Mouse (Mus musculus): ENCODE measurements around the gene Furin.
"Not testable (repeated sequence)": the region's sequence is repeated elsewhere in the genome, so short reads cannot be mapped to it uniquely, and the experiment has no call there.

The Furin gene

DNA sequence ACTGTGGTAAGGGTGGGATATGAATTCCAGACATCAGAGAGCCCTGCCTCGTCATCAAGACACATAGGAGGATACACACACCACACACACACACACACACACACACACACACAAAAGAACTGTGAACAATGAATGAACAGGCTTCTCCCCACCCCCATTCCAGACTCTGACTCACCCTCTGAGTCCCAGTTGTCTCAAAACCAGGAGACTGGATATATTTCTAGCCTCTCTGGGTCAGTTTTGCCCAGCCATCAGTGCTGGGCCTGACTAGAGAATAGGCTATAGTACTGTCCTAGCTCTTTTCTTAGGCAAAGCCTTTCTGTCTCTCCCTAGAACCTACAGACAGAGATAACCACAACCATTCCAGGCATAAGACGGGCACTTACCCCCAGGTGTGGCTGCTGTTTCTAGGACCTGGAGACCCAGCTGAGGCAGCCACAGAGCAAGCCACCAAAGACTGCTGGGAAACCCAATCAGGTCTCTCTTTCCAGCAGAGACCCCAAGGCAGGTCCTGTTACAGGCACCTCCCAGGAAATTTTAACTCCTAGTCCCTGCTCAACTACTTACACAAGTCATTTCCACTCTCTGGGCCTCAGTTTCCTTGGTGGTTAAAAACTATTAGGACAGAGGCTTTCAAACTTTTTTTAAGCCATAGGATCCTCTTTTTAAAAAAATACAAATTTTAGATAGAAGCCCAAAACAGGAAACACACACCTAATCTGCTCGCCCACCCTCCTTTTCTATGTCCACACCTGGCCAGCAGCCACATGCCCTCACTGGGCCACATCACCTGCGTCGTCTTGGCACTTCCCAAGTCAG is 4.0 kb downstream of the Furin start:
- DNase-seq (ENCODE audit: low spot score) = no peak

DNA sequence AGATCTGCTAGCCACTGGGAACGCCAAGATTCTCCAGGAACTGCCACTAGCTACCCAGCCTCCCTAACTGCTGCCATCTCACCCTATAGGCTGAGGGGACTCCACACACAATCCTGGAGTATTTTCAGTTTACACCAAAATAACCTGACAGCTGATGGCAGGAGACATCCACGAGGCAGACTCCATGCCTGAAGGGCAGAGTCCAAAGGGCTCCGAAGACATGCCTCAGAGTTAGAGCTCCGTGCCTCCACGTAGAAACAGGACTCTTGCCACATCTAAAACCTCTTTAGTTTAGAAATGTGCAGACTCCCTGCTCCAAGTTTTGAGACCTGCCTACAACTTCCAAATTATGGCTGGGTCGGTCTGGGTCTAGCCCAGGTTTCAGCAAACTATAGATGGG is 4.7 kb downstream of the Furin start:
- DNase-seq (ENCODE audit: low spot score) = no peak

DNA sequence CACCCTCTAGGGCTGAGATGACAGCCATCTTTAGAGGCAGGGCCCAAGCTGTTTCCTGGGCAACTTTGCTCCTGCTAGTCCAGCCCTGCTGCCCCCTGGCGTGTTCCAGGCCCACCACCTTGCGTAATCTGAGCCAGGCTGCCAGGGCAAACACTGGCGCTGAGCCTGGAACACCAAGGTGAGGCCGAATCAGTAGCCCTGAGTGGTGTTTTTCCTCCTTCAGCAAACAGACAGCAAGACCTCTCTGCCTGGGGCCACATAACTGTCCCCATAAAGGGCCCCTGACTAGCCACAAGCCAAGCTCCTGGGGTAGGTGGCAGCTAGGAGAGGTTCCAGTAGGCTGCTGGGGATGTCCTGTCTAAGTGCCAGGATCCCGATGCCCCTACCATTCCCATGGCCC is 5.1 kb downstream of the Furin start:
- no peak for DNase-seq (ENCODE audit: low spot score)

DNA sequence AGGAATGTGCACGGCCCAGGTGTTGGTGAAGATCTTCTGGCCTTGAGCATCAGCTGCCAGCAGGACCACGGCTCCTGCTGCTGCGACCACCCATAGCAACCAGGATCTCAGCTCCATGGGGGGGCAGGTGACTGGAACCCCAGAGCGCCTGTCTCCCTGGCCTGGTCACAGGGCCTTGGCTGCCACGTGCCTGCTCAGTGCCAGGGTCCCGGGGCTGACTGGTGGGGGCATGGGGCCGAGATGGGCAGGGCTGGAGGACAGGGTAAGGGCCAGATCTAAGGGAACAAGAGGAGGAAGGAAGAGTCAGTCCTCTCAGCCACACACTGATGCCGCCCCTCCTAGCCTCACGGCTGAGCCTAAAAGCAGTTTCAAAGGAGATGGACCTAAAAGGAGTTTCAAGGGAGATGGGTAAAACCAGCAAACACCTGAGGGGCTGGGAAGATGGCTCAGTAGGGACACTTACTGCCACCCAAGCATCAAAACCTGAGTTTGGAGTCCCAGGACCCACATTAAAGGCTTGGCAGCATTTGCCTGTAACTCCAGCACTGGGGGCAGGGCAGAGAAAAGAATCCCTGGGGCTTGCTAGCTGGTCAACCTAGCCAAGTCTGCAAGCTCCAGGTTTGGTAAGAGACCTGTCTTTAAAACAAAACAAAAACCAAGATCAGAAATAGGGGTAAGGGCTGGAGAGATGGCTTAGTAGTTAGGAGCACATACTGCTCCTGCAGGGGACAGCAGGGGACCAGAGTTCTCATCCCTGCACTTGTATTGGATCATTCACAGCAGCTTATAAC is 6.4 kb downstream of the Furin start:
- DNase-seq (ENCODE audit: low spot score) = no peak

DNA sequence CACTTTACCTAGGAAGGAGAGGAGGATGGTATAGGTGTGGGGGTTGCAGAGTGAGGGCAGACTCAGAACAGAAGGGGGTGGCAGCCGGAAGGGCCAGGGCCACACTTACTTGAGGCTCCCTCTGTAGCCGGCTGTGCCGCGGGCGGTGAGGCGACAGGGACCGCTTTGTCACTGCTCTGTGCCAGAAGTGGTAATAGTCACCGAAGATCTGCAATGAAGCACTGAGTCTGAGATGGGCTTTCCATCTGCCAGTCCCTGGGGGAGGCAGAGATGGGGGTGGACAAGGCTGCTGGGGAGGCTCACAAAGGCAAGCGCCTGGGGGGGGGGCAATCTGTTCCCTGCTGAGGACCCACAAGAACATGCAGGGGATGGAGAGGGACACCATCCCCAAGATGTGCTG is 7.2 kb downstream of the Furin start:
- no peak for DNase-seq (ENCODE audit: low spot score)

DNA sequence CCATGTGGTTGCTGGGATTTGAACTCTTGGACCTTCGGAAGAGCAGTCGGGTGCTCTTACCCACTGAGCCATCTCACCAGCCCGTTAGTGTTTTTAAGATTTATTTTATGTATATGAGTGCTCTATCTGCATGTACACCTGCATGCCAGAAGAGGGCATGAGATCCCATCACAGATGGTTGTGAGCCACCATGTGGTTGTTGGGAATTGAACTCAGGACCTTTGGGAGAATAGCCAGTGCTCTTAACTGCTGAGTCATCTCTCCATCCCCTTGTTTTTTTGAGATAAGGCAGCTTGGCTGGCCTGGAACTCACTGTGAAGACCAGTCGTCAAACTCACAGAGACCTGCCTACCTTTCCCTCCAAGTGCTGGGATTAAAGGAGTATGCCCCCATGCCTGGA is 8.8 kb downstream of the Furin start:
- DNase-seq (ENCODE audit: low spot score) = not testable (repeated sequence)

DNA sequence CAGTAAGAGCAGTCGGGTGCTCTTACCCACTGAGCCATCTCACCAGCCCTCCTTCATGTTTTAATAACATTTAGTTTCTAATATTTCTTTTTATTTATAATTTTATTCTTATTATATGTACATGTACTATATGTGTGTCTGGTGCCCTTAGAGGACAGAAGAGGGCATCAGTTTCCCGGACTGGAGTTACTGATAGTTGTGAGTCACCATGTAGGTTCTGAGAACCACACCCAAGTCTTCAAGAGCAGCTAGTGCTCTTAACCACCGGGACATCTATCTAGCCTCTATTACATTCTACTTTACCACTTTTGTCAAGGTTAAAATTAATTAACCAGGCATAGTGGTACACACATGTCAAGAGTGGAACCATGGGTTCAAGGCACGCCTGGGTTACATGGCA is 10.6 kb downstream of the Furin start:
- DNase-seq (ENCODE audit: low spot score) = no peak

DNA sequence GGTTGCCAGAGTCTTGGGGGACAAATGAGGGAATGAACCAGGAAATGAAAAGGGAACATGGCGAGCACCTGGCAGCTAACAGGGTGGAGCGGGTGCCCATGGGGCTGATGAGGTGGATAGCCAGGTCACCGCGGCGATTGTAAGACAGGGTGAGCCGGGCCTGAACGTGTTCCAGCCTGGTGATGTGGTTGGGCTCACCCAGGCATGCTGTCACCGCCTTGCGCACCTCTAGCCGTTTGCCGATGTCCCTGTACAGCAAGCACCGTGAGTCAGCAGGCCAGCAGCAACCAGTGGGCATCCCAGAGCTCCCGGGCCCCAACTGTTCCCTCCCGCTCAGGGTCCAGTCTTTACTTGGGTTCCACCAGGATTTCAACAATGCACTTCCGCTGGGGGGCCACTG is 13.1 kb downstream of the Furin start:
- DNase-seq (ENCODE audit: low spot score) = no peak

DNA sequence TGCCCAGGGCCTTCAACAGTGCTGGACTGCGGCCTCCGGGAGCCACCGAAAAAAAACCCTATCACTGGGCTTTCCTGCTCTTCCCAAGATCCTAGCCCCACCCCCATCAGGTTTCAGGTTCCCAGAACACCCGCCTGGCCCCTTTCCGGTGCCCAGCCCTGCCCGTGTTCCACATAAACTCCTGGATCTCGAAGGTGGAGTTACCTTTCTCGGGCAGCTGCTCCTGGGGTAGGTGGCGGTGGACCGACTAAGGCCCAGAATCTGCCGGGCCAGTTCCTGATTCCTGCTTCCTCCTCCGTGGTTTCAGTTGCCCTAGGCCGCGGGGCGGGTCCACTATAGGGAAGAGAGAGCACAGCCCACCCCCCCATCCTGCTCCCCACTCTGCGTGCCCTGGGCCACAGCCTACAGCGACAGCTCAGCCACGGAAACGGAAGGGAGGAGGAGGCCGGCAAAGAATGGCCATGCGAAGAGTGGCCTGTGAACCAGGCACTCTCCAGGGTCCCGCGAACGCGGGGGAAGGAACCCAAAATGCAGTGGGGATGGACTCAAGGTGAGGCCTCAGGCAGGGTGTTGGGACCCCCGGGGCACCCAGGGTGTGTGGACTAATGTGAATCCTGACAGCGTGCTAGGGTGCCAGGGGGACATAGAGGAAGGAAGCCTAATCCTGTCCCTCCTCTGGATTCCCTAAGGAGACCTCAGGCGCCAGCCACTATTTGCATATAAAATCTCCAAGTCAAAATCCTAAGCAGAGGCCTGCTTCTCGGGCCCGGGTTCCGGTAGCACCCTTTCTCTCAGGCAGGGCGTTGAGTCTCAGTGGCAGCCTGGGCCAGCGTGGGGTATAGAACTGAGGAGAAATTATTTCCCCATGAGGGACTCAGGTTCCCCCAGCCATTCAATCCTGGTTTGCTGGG is 17.3 kb downstream of the Furin start, which contains the start of gene Fes:
Gene Fes (minus strand): TSS at position 314 of the 911 bp plus-strand sequence.
- DNase-seq (ENCODE audit: low spot score) = peak; percentile 63

DNA sequence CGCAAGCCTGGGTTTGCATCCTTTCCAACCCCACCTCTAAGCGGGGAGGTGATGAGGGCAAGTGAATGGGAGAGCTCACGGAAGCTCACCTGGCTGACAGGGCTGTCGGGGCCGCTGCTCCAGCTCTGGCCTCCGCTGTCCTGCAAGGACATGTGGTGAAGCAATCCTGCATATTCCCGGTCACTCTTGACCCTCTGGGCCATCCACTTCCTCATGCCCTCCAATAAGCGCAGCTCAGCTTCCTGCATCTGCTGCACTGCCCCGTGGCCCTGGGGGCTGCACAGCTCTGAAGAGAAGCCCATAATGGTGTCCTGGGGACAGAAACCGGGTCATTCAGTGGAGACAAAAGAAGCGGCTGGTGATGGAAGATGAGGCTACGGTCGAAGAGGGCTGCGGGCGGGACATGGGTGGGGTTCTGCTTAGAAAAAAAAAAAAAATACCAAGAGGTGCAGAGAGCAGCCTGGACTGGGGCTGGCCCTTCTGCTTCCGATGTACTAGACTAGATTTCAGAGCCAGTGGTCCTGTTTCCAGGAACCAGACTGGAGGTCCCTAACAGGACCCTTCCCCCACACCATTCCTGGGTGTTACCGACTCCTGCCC is 18.1 kb downstream of the Furin start:
- DNase-seq (ENCODE audit: low spot score) = no peak

DNA sequence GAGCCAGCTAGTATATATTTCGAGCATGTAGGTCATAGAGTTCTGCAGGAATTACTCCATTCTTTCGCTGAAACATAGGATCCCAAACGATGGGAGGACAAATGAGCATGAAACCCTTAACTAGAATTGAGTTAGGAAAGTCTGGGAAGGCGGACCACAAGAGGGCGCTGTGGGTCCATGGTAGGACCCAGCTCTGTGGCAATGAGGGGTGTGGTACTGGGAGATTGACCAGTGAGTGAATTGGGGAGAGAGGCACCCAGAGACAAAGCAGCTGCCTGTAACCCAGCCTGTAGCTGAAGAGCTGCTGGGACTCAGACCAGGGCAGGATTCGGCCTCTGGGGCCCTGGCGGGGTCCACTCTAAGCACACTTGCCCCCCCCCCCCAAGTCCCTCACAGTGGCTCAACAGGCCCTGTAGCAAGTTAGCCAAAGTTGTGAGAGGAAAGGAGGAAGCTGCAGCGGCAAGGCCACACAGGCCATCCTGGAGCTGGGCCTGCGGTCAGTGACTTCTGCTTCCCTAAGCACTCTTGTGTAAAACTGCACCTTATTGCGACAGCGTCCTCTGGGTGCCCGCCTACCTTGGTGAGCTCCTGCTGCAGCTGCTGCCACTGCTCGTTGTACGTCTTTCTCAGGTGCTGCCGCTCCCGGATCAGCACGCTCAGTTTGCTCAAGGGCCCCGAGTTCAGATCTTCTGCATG is 18.9 kb downstream of the Furin start:
- DNase-seq (ENCODE audit: low spot score) = peak; percentile 93

DNA sequence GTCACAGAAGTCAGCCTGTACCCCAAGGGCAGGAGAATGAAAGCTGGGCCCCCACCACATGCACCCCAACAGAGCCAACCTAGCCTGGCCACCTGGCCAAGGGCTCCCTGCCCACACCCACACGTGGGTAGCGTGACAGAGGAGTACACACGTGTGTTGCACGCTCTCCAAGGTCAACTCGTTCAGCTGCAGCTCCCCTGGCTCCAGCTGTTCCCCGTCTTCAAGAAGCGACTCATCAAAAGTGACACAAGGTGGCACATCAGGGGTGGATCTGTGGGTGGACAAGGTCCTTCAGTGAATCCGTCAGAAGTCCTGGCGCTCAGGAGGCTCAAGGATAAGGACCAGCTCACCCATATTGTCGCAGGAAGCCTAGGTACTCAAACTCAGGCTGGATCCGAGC is 22.3 kb downstream of the Furin start:
- DNase-seq (ENCODE audit: low spot score) = no peak

DNA sequence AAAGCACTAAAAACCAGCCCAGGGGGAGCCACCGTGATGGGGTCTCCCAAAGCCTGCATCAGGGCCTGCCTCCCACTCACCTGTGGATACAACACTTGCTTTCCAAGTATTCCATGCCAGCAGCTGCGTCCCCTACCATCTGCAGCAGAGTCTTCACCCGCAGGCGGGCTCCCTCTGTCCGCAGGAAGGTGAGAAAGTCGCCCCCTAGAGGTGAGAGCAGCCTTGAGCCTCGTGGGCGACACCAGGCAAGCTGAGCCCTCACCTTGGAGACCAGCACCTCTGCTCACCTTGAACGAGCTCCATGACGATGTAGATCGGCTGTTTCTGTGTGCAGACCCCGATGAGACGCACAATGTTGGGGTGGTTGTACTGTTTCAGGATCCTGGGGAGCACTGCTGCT is 25.7 kb downstream of the Furin start:
- DNase-seq (ENCODE audit: low spot score) = no peak

DNA sequence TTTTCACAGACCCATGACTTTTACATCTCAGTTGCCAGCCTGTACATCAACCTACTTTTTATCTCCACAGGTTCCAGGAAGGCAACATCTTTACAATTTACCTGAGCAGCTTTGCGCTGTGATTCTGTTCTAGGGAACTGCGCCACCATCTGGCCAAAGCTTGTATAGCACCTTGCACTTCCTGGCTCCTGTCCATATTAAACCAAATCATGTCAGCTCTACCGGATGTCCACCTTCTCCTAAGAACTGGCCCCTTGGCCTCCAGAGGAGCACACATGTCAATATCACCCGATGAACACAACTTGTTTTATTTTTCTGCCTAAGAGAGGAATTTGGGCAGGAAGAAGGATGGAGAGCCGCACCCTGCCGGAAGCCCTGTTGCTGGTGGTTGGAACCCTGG is 27.8 kb downstream of the Furin start:
- peak; percentile 69 for DNase-seq (ENCODE audit: low spot score)

DNA sequence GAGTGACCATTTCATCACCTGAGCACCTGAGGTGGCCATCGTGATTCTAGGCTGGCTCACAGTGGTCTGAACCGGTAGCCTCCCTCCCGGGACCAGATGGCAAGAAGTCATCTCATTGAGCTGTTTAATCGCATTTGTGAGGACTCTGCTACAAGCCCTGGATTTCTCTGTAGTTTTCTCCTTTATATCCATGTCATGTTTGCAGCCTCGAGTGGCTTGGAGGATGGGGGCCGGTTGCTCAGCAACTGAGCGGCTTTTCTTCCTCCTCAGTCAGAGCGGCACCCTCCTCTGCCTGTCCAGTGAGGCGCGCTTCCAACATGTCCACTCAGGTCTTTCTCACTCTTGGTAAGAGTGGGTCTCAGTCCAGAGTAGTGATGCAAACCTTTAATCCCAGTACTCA is 29.0 kb downstream of the Furin start:
- DNase-seq (ENCODE audit: low spot score) = no peak

DNA sequence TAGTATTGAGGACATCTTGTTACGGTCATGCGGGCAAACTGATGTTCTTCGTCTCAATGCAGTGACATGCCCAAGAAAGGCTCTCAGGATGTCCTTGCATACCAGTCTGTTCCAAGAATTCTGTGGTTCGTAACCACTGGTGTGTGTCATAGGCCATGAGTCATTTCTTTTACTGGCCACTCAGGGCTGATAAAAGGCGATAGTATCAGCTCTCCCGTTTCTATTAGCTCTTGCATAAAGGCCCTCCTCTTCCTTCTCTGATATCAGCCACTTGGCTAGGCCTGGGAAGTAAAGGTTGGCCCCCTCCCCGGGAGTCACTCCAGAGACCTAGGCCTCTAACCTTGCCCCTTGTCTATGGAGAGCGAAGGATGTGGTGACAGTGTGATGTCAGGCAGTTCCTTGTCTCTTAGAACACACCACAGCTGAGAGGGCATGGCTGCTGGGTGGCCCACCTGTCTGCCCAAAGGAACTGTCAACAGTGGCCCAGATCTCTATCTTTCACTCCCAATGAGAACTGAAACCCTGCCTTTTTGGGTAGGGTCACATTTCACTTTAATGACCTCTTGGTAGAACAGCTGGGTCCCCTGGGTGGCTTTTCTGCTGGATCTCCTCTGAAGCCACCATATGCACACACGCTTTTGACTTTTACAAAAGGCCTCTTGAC is 29.7 kb downstream of the Furin start:
- DNase-seq (ENCODE audit: low spot score) = no peak

DNA sequence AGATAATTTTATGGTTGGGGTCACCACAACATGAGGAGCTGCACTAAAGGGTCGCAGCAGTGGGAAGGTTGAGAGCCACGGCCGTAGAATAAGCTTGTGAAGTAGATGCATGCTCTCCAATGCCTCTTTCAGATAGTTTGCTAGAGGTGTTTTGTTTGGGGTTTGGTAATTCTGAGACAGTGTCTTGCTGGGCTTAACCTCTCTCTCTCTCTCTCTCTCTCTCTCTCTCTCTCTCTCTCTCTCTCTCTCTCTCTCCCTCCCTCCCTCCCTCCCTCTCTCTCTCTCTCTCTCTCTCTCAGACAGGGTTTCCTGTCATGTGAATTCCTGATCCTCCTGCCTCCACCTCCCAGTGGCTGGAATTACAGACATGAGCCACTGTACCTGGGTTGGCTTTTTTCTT is 30.5 kb downstream of the Furin start:
- DNase-seq (ENCODE audit: low spot score) = no peak

DNA sequence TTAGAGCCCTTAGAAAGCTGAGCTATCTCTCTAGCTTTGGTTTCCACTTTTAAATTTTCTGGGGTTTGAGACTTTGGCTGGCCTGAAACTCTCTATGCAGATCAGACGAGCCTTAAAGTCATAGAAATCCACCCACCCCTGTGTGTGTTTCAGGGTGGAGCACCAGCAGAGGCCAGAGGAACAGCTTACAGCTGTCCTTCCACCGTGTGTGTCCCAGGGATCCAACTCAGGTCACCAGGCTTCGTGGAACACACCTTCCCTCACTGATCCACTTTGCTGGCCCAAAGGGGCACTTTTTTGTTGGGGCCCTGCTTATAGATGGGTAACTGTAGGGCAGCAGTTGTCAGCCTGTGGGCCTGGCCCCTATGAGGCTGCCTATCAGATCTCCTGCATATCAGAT is 31.0 kb downstream of the Furin start:
- no peak for DNase-seq (ENCODE audit: low spot score)

DNA sequence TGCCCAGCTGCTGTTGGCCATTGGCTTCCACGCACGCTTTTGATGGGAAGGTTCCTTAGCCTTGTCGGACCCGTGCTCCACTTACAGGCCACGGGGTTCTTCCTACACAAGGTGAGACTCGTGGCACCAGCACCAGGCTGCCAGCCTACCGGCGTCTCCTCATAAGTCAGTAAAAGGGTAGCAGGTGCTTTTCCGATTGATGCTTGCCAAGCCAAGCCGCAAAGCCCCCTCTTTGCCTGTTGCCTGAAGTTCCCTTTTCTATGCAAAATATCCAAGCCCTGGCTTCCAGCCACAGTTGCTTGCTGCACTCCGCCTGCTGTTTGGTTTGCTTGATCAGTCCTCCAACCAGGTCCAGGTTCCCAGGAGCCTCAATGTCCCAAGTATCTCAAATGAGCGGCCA is 31.4 kb downstream of the Furin start:
- no peak for DNase-seq (ENCODE audit: low spot score)

DNA sequence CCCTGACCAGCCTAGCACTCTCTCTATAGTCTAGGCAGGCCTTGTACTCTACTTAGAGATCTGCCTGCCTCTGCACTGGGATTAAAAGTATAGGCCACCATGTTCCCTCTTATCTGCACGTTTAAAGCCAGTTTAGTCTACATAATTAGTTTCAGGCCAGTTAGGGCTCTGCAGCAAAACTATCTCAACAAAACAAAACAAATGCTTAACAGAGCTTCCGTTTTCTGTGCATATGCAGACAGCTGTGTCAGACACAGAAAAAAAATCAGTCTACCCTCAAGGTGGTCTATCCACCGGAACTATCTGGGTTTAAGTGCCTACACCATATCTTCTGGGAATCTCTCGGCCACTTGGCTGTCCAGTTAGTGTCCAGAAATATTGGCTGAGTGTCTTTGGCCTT is 31.9 kb downstream of the Furin start:
- no peak for DNase-seq (ENCODE audit: low spot score)

DNA sequence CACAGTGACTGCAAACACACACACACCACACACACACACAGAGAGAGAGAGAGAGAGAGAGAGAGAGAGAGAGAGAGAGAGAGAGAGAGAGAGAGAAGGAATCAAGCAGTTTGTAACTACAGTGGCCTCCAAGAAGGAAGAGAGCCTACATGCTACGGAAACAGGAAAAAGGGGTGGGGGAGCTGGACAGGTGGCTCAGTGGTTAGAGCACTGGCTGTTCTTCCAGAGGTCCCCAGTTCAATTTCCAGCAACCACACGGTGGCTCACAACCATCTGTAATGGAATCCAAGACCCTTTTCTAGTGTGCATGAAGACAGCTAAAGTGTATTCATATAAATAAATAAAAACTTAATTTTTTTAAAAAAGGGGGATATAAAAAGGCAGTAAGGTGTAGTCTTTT is 32.6 kb downstream of the Furin start:
- DNase-seq (ENCODE audit: low spot score) = no peak

Measured in layer of hippocampus, adult 11-12 months (tissue).